Mouse (Mus musculus) 3134 (cell line): ENCODE data around the gene Pcgf6.
A peak's percentile ranks its signal among the peaks of the same experiment; 100 is the strongest.
"Not testable (repeated sequence)": the region's sequence is repeated elsewhere in the genome, so short reads cannot be mapped to it uniquely, and the experiment has no call there.

Experiments
- DNase-seq: peaks from one replicate; pipeline ENCODE4 v3.0.0-alpha.2; 2011; ENCODE audit warnings: low spot score; ENCODE audit not compliant: insufficient read length; ENCODE audit errors: extremely low read depth

The Pcgf6 gene

GRCm38 (mm10) chr19:46999753-47000152, 51.0 kb downstream of the Pcgf6 start:
- DNase-seq: no peak

GRCm38 (mm10) chr19:46998953-46999352, 51.8 kb downstream of the Pcgf6 start:
- no peak for DNase-seq

GRCm38 (mm10) chr19:46998168-46998870, 52.4 kb downstream of the Pcgf6 start:
- DNase-seq: no peak

- no peak for DNase-seq
These were observed 54.6 kb downstream of the Pcgf6 start for GRCm38 (mm10) chr19:46996095-46996494.

- not testable (repeated sequence) for DNase-seq
These were observed 58.4 kb downstream of the Pcgf6 start for GRCm38 (mm10) chr19:46992329-46992728.

GRCm38 (mm10) chr19:46991145-46991544, 59.6 kb downstream of the Pcgf6 start:
- peak; percentile 42 for DNase-seq

- not testable (repeated sequence) for DNase-seq
These were observed 60.1 kb downstream of the Pcgf6 start for GRCm38 (mm10) chr19:46990625-46991024.

- DNase-seq: no peak
These were observed 60.6 kb downstream of the Pcgf6 start for GRCm38 (mm10) chr19:46990153-46990518.

- DNase-seq: no peak
These were observed 61.1 kb downstream of the Pcgf6 start for GRCm38 (mm10) chr19:46989479-46990152.

GRCm38 (mm10) chr19:46988231-46989087, 62.2 kb downstream of the Pcgf6 start:
- no peak for DNase-seq

- DNase-seq: no peak
These were observed 63.1 kb downstream of the Pcgf6 start for GRCm38 (mm10) chr19:46987646-46988045.

GRCm38 (mm10) chr19:46984726-46985622, 65.7 kb downstream of the Pcgf6 start:
- DNase-seq: no peak

- DNase-seq: no peak
These were observed 66.7 kb downstream of the Pcgf6 start for GRCm38 (mm10) chr19:46983966-46984380.
